Mouse (Mus musculus): ENCODE measurements around the gene Rasgef1b.

DNA sequence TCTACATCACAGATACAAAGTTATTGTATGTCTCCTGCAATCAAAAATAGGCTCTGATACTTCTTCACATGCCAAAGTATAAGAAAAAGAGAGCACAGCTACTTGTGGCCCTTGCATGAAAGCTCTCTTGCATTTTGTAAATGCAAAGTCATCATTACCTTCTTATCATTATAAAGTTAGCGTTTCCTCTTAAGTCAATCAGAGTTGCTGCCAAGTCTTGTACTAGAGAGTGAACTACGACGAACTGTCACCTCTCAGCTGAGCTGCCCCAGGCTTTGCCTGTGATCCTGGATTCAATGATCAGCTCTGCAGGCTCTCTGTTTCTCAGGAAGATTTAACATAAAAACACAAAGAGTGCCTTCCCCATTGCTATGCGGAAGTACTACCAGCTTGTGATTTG, 209.8 kb downstream of the Rasgef1b start:
- no peak for TF ChIP-seq CTCF (IDR thresholded peaks at IDR 0.05; ENCODE audit: control insufficient read depth, insufficient read depth, low read length)
- TF ChIP-seq POLR2A (IDR thresholded peaks at IDR 0.05; ENCODE audit: borderline replicate concordance, control insufficient read depth, low read depth, low read length) = no peak
